Mouse (Mus musculus): ENCODE measurements around the gene Tmem8.
A peak's percentile ranks its signal among the peaks of the same experiment; 100 is the strongest.
"Not testable (repeated sequence)": the region's sequence is repeated elsewhere in the genome, so short reads cannot be mapped to it uniquely, and the experiment has no call there.

The Tmem8 gene

DNA sequence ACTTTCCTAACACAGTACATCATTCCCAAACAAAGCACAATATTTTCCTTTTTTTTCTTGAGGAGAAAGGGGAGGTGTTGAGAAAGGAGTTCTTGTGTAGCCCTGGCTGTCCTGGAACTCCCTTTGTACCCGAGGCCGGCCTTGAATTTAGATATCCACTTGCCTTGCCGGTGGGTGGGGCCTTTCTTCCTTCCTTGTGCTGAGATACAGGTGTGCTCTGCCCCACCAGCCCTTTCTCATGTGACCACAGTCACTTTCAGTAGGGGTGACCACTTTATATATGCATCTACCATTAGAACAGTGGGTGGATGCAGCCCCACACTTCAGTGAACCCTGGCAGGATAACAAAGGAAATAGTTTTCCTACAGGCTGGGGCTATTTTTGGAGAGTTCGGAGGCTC is 1.4 kb upstream of the Tmem8 start:
- no peak for DNase-seq (ENCODE audit: low spot score)

DNA sequence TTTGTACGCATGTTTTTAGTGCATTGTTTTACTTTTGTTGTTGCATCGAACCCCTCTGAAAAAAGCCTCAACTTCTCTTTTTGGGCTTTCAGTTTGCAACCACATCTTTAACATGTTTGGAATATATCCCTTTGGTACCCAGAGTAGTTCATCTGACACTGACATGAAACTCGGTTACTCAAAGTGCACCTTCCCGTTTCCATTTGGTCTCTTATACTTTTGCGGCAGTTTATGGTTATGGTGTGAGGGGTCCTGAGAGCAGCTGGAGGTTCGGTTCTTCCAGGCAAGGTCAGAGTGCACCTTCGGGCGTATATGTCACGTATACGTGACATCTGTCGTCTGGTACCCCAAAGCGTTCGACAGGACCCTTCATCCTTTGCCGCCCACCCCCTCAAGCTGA is 348 bp upstream of the Tmem8 start:
- DNase-seq (ENCODE audit: low spot score) = no peak

DNA sequence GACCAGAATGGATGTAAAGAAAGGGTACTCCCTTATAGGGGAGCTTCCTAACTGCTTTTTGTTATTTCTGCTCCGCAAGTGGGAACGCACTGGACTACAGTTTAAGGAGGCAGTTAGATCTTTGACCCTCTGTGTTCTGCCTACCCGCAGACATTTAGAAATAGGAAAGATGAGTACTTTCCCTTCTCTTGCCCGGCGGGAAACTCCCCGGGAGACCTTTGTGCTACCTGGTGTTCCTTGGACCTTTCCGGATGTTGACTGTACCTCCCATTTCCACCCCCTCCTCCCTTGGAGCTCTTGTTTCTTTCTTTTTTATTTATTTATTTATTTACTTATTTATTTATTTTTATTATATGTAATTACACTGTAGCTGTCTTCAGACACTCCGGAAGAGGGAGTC is 962 bp downstream of the Tmem8 start:
- DNase-seq (ENCODE audit: low spot score) = no peak

DNA sequence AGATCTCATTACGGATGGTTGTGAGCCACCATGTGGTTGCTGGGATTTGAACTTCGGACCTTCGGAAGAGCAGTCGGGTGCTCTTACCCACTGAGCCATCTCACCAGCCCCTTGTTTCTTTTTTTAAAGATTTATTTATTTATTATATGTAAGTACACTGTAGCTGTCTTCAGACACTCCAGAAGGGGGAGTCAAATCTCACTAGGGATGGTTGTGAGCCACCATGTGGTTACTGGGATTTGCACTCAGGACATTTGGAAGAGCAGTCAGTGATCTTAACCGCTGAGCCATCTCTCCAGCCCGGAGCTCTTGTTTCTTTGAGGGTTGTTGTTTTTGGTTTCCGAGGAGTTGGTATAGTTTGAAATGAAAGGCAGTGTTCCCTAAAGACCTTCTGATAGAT is 1.4 kb downstream of the Tmem8 start:
- DNase-seq (ENCODE audit: low spot score) = not testable (repeated sequence)

DNA sequence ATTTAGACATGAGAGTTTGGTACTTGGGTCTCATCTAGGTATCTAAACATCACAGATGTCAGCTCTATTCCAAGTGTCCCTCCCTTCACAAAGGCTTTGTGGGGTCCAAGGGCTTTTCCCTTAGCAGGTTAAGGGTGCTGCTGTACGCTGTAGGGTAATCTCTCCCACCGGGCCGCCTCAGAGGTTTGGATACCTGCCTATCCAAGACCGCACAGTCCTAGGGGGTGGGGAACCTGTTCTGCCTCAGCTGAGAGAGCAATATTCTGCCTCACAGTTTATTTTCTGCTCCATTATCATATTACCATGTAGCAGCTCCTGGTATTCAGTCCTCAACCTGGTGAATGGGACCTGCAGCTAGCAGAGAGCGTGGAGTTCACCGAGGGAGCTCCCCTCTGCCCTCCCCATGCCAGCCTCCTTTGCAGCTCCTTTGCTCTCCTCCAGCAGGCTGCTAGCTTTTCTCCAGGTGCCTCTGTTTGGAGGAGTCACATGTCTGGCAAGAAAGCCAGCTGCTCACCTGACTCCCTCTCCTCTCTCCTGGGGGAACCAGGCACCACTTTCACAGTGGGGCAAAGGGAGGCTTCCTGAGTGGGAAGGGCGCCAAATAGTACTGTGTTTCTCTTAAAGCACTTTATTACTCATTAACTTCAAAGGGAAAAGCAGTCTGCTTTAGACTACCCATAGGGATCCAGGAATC is 2.3 kb downstream of the Tmem8 start:
- no peak for DNase-seq (ENCODE audit: low spot score)

DNA sequence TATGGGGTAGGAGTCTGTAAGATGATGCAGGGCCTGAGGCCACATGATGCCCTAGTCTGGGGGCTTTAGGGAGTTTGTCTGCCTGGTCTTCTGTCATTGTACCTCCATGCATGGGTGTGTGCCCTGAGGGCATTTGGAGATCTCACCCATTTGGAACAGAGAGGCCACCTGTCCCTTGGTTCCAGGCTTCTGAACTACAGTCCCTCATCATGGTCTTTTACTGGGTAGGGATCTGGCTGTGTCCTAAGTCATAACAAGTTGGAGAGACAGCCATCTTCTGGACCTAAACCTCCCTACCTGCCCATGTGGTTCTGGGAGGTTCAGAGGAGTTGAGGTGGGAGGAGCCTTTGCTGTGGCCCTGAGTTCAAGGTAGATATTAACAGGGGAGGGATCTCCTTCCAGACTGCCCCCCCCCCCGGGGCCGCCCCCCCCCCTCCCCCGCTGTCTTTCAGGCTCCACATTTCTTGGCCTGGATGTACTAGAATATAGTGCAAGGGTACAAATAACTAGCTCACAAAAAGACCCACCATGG is 2.9 kb downstream of the Tmem8 start:
- DNase-seq (ENCODE audit: low spot score) = no peak

DNA sequence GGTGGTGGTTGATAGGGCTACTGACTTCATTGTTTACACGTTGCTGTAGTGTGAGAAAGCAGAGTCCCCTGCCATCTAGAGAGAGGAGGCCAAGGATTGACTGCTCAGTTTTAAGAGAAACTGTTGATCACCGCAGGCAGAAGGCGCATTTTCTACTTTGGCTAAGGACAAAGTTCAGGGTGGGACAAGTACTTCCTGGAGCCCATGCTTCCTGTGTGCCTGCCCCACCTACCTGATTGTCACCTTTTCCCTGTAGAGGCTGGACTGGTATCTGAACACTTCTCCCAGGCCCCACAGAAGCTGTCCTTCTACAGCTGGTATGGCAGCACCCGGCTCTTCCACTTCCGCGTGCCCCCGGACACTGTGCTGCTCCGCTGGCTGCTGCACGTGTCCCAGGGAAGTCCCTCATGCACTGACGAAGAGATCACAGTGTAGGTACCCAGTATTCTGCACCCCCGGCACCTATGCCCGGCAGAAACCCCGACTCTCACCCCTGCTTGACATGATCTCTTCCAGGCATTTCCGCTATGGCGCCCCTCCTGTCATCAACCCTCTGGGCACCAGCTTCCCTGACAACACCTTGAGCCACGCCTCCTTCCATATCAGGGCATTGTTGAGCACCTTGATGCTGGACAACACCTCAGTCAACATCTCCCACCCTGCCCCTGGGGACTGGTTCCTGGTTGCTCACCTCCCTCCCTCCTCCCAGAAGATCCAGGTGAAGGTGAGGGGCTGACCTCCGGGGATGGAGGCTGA is 3.6 kb downstream of the Tmem8 start:
- DNase-seq (ENCODE audit: low spot score) = no peak

DNA sequence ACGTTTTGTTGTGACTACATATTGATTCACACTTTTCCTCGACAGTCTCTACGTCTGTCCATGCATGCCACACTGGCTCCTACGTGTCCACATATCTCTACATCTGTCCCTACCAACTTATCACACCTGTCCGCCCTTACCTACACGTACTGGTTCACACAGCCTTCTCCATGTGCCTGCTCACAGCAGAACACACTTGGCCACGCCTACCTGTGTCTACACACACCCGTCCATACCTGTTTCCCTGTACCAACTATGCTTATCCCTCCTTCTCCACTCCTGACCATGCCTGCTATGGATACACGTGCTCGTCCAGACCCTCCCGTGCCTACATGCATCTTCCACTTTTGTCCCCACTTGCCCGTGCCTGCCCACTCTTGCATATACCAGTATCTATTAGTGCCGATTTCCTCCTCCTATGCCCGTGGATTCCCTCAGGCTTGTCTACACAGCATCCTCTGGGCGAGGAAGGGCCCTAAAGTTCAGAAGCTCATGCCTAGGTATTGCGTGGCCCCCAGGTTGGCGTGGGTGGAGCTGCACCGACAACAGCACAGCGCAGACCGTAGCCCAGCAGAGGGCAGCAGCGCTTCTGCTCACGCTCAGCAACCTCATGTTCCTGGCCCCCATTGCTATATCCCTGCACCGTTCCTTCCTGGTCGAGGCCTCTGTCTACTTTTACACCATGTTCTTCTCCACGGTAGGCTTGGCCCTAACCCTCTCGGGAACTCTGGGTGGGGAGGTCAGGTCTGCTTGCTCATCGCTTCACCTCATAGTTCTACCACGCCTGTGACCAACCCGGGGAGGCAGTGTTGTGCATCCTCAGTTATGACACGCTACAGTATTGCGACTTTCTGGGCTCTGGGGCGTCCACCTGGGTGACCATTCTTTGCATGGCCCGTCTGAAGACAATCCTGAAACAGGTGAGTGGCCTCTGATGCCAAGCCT is 6.9 kb downstream of the Tmem8 start:
- DNase-seq (ENCODE audit: low spot score) = peak; percentile 85

DNA sequence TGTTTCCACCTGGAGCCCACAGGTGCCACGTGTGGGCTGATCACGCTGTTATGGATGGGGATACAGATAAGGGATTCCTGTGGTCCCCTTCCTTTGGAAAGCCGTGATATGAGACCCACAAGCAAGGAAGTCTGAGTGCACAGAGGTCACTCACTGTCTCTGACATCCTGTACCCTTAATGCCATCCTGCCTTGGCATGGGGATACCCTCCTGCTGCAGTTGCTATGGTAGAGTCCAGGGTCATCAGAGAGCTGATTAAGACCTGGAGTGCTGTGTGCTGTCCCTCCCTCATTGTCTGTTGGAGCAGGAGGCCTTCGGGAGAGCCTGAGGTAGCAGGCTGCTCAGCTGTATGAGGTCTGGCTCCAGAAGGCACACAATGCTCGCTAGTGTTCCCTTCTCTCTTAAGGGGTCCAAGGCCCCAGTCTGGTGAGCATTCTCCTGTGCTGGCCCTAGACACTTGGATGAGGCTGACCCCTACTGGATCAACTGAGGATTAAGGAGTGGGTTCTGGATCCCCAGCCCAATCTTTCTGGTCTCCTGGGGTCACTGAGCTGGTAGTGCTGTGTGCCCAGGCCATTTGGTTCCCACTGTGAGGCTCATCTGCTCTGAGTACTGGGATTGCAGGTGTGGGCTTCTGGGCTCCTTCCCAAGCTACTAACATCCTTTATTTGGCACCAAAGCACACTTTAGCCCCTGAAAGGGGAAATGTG is 9.5 kb downstream of the Tmem8 start:
- DNase-seq (ENCODE audit: low spot score) = no peak

DNA sequence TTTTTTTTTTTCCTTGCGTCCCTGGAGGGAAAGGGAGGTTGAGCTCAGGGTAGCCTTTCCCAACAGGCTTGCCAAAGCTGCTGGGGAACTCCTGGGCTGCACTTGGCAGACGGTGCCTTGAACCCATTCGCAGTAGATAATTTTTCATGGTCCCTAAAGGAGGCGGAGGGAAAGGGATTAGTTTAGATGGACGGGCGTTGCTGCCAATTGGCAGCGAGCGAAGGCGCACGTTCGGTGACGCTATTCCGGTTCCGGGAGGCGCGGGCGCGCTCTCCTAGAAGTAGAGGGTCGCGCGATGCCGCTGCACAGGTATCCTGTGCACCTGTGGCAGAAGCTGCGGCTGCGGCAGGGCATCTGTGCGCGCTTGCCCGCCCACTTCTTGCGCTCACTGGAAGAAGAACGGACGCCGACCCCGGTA is 10.2 kb downstream of the Tmem8 start, which contains the start of gene Mrpl28:
Gene Mrpl28, plus strand, starts transcription at position 234 of the 418 bp plus-strand sequence.
- peak; percentile 98 for DNase-seq (ENCODE audit: low spot score)

DNA sequence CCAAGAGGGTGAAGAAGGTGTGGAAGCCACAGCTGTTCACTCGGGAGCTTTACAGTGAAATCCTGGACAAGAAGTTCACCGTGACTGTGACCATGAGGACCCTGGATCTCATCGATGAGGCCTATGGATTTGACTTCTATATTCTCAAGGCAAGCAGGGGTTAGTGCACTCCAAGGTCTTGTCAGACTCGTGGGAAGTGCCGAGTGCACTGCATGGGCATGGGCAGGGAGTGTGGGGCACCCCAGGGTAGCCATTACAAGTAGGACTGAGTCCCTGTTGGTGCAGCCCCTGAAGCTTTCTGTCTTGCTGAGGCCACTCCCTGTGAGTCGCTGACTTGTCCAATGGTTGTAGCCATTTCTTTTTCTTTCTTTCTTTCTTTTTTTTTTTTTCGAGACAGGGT is 11.5 kb downstream of the Tmem8 start:
- no peak for DNase-seq (ENCODE audit: low spot score)

DNA sequence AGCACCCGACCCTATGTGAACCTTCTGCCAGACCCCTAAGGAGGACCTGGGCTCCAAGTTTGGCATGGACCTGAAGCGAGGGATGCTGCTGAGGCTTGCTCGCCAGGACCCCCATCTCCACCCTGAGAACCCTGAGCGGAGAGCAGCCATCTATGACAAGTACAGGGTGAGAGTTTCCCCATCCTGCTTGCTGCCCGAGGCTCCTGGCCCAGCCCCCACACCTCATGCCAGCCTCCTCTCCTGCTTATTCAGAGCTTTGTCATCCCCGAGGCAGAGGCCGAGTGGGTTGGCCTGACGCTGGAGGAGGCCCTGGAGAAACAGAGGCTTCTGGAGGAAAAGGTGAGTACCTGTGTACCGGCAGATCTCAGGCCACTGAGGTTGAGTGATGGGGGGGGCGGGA is 12.1 kb downstream of the Tmem8 start:
- no peak for DNase-seq (ENCODE audit: low spot score)

DNA sequence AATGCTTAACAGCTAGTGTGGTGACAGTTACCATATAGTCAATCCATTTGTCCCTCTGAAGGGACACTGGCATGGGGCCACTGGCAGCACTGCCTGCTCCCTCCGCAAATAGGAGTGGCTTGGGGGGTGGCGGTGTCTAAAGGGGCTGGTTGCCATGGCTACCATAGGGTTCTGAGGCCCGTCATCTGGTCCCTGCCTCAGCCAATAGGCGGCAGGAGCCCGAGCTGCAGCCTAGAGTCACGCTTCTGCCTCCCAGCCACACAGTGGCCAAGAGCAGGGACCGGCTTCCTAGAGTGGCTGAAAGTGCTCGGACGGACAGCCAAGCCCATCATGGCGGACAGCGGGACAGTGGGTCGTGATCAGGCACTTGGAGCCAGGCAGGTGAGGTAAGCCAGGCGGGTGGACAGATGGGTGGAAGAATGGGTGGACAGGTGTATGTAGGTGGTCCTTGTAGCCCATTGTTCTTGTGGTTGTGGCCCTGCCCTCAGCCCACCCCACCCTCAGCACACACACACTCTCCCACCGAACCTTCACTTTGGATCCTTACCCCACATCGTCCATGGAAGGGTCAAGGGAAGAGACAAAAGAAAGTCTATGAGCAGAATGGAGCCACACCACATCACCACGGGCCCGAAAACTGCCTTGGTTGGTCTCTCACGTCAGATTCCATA is 18.1 kb downstream of the Tmem8 start:
- DNase-seq (ENCODE audit: low spot score) = no peak

DNA sequence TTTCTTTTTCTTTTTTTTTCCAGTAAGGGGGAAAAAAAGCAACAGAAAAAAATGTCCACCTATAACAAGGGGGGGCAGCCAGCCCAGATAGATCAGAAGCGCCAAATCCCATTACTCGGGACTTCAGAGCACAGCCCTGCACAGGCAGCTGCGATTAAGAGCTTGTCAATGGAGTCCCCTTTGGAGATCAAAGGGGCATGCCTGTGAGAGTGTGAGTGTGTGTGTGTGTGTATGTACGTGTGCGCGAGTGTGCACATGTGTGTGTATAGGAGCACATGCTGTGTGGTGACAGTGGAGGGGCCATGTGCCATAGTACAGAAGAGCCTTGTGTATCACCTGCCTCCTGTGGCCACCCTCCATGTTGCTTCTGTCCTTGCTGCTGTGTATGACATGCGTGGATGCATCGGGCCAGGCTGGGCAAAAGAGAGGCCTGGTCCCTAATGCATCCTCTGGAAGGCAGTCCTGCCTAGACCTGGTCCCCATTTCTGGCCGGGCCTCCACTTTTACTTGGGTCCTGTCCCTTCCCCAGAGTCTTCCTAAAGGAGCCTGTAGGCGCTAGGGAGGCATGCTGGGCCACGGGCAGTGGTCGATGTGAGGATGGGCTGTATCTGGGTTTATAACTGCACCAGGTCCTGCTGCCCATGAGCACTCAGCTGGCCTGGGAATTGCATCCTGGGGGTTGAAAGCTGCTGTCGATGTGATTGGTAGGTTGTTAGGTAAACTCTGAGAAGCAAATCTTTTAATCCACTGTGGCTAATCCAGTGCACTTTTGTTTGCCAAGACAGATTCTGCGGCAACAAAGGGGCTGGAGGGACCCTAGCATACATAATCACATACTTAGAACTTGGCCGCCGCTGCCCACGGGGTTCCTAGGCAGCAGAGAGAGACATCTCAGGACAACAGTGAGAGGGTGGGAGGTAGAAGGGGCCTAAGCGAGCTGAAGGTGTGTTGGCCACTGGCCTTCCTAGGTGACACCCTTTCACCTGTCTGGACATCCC is 19.1 kb downstream of the Tmem8 start:
- DNase-seq (ENCODE audit: low spot score) = peak; percentile 12

DNA sequence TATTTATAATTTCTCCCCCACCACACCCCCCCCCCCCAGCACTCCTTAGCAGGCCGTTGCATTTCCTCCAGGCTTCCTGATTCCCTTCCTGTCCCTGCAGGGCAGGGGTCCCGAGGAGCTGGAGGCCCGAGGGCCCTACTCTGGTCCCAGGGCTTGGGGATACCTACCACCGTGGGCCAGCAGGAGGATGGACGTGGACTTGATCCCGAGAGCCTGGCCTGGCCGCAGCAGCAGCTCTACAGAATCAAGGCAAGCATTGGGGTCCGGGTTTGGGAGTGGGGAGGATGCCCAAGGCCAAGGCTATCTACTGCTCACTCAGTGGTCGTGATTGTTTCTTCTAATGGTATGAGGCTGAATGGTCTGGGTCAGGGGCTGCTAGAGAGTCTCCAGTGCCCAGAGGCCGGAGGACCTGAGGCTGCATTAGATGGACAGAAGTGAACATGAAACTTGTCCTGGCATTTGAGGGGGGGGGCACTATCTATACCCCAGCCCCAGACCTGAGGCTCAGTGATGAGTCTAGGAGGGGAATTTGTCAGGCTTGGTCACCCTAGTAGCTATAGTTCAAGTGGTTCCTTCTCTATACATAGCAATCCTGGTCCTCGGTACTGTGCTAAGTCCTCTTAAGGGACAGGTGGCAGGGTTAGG is 24.1 kb downstream of the Tmem8 start:
- DNase-seq (ENCODE audit: low spot score) = no peak

DNA sequence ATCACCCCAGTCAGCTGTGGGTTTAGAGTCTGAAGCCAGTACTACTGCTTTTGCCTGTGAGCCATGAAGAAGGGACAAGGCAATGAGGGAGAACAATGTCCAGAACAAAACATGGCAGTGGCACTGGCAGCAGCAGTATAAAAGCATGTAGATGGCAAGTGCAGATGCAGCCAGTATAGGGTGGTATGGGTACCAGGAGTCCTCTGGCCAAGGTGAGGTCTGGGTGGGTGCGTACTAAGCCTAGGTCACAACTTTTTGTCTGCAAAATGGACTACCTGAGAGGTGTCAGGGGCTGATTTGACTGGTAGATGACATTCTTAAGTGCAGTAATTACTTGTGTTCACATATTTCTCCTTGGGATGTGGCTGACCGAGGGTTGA is 24.6 kb downstream of the Tmem8 start:
- DNase-seq (ENCODE audit: low spot score) = no peak

DNA sequence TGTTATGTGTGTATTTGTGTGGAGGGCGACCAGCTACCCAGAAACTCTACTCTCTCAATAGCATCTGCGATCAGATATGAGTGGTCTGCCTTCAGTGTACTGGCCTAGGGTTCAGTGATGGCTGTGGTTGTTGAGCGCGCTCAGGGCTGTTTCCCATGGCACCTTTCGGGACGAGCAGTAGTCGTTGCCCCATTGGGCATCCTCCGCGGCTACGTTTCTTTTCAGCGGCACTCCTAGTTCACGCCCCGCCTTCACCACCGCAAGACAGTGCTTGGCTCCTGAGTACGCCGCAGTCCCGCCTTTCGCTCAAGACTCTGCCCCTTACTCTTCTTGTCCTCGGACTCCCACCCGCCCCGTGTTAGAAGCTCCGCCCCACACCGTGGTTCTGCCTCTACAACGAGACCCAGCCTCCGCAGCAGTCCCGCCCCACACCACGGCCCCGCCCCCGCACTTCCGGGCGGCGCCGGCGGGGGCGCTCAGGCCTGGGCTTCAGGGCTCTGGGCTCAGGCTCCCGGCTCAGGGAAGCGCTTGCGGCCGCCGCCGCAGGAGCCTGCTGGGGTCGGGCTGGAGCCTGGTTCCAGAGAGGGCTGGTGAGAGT is 25.2 kb downstream of the Tmem8 start, which contains the start of gene Axin1:
Gene Axin1, plus strand, starts transcription at position 450 of the 598 bp plus-strand sequence.
- DNase-seq (ENCODE audit: low spot score) = peak; percentile 98

DNA sequence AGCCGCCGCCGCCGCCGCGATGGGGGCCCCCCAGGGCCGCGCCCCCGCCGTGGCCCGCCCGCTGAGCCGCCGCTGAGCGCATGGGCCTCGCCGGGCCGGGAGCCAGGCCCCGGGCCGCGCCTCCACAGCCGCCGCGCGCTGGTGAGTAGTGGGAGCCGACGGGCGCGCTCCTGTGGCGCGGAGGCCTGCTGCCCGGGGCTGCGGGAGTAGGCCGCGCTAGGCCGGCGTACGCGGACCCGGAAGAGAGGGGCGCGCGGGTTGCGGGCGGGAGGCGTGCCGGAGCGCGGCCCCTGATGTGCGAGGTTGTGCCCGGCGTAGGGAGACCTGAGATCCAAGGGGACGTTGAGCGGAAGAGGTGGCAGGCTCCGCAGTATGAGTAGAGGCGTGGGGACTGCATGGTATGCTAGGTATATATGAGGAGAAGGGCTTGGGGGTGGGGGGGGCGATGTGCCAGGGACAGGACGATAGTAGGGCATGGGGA is 25.8 kb downstream of the Tmem8 start:
- peak; percentile 55 for DNase-seq (ENCODE audit: low spot score)

DNA sequence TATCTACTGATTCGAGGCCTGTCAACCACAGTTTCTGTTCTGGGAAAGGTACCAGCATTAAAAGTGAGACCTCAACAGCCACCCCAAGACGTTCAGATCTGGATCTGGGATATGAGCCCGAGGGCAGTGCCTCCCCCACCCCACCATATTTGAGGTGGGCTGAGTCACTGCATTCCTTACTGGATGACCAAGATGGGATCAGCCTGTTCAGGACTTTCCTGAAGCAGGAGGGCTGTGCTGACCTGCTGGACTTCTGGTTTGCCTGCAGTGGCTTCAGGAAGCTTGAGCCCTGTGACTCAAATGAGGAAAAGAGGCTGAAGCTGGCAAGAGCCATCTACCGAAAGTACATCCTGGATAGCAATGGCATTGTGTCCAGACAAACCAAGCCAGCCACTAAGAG is 29.7 kb downstream of the Tmem8 start:
- no peak for DNase-seq (ENCODE audit: low spot score)
